Mouse (Mus musculus) urinary bladder, adult 2 months (tissue): ENCODE results near the gene Dnajb8. TPM values are rescaled to one million over a fixed set of nuclear protein-coding genes. Genes with fewer than 3 reads are reported as not detected.

Experiments
- DNase-seq: peaks from one replicate; pipeline ENCODE4 v3.0.0; 2022; ENCODE audit warnings: low spot score
- polyA plus RNA-seq: library from polyadenylated mRNA; depleted of rRNA; stranded (reverse); fragments of >200 nt; gene quantifications from 2 replicates; pipeline ENCODE4 v1.2.3, GENCODE M21; 2012

The Dnajb8 gene
- polyA plus RNA-seq, 1 experiment, result not detected

DNA sequence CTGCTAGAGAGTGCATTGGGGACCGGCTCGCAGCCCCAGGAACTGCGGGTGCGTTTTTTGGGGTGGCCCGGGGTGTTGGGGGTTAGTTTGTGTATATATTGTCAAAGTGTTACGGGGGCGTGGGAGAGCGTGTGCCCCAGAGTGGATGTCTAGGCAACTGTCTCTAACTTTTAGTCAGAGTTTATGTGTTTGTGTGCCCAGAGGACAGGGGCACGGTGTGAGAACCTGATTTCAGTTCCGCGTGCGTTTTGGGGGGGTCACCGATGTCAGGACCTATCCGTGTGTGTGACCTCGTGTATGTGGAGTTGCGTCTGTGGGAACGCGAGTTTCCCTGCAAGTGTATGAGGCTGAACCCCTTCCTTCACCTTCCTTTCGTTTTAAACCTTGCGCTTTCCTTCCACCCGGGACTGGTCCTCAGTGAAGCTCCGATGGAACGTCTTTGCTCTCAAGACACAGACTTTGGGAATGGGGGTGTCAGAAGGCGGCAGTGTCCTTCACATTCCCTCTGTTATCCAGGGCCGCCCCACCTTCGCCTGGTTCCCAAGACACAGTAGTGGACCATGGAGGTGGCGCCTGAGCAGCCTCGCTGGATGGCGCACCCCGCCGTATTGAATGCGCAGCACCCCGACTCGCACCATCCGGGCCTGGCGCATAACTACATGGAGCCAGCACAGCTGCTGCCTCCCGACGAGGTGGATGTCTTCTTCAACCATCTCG lies 22.9 kb upstream of the Dnajb8 start:
- DNase-seq, result no peak

DNA sequence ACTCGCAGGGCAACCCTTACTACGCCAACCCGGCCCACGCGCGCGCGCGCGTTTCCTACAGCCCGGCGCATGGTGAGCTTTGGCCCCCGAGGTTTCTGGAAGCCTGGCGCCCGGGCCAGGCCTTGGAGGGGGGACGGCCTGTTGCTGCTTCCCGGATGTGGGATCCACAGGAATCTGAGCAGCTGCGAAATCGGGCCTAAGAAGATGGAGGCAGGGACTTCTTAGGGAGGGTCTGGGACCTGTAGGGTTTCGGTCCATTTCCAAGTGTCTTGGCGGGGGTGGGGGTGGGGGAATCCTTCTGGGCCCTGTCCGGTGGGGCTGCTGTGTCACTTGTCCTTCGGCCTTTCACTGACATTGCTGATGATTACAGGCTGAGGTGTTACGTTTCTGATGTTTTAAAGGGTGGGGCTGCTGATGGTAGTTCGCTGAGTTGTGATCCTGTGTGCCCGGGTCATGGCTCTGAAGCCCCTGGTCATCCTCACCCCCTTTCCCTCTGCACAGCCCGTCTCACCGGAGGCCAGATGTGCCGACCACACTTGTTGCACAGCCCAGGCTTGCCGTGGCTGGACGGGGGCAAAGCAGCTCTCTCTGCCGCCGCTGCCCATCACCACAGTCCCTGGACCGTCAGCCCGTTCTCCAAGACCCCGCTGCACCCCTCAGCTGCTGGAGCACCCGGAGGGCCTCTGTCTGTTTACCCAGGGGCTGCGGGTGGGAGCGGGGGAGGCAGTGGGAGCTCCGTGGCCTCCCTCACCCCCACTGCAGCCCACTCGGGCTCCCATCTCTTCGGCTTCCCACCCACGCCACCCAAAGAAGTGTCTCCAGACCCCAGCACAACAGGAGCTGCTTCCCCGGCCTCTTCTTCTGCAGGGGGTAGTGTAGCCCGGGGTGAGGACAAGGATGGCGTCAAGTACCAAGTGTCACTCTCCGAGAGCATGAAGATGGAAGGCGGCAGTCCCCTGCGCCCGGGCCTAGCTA lies 22.1 kb upstream of the Dnajb8 start:
- DNase-seq, result no peak

DNA sequence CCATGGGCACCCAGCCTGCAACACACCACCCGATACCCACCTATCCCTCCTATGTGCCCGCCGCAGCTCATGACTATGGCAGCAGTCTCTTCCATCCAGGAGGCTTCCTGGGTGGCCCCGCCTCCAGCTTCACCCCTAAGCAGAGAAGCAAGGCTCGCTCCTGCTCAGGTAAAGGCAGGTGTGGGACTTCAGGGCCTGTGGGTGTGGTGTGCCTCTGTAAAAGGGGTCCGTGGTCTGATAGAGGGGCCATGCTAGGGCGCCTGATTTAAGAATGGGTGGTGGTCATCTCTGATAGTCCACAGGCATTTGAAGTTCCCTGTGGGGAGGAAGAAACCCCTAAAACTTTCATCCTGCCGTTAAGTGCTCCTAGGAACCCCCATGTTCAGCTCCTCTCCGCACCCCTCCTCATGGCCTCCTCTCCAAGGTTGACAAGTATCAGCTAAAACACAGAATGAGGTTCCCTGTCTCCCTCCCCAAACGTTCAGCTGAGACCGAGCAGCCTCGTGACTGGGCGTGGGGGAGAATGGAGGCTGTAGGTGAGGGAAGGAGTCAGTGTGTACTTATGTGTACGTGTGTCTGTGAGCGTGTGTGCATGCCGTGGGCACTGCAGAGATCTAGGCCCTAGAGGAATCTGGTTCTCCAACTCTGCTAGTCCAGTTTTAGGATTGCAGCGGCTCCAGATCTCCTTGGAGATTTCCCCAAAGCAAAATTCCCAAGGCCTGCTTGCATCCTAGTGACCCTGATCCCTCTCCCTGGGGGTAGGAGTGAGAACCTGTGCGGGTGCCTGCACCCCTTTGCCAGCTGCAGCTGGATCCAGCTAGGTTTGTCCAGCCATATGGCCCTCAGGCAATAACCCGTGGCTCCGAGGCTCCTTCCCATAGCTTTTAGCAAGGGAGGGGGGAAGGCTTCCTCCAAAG lies 21.1 kb upstream of the Dnajb8 start:
- DNase-seq, result peak; percentile 21

DNA sequence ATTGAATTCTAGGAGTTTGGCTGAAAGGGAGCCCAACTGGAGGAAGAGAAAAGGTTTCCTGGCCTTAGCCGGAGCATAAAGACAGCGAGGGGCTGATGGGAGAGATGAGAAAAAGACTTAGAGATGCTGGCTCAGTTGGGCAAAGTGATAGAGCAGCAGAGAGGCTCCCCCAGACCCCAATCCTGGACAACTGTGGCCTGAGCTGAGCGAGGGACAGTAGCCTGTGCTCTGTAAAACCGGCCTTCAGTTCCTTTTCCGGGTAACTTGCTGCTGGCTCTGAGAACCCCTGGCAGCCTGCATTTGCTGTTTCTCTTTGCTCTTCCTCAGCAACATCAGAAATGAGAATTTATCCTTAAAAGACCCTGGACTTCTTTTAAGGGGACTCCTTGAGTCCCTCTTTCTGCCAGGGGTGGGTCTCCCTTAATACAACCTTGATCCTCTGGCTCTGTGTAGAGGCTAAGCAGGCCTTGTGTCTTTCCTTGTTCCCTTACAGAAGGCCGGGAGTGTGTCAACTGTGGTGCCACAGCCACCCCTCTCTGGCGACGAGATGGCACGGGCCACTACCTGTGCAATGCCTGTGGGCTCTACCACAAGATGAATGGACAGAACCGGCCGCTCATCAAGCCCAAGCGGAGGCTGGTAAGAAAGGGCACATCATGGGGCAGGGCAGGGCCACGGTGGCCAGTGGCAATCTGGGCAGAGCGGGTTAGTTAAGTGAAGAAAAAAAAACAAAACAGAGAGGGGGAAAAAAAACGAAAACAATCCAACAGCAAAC lies 20.0 kb upstream of the Dnajb8 start:
- peak; percentile 19 for DNase-seq

DNA sequence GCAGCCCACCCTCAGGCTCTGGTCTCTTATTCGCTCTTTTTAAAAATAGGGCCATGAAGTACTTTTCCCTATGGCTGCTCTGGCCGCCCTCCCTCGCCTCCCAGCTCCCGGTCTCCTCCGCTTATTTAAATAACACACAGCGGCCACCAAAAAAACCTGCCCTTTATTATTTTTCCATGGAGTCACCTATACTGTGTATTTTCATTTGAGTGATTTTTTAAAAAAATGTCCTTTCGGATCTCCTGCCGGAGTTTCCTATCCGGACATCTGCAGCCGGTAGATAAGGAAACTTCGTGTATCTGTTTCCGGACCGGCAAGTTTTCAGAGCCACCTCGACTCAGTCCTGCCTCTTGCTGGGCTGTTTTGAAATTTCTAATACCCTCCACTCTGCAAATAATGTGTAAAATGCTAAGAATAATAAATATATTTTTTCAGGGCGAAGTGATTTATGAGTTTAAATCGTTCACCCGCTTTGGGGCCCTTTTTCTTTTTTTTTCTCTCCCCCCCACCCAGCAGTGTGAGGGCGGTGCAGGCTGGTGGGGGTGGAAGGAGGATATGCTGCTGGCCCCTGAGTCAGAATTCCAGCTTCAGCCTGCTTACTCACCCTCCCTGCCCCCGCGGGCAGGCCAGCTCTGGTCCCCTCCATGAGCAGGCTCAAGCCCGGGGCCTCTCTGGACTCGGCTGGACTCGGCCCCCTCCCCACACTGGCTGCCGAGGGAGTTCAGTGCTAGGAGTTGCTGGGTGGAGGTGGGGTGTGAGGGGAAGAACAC lies 19.0 kb upstream of the Dnajb8 start:
- DNase-seq, result no peak

DNA sequence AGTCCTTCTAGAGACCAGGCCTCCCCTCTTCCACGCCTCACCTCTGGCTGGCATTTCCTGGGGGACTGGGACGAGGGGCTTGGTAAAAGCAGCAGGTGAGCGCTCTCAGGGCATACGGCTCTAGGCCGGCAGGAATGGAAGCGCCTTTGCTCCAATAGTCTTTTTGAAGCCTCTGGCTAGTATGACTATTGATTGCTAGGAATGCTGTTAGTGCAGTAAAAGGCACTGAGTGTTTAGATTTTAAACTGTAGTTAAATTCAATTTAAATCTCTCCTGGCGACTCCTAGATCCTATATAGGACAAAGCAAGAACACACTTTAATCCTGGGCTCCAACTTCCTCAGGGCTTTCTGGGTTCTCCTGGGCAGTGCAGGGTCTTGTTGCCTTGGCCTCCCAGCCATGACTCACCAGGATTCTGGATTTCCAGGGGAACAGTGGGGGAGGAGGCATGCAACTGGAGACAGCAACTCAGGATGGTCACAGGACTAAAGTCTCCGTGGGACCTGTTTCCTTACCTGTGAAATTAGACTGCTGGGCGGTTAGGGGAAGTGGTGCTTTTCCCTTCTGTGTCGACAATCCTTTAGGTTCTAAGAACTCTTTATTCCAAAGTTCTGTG lies 18.2 kb upstream of the Dnajb8 start:
- no peak for DNase-seq

DNA sequence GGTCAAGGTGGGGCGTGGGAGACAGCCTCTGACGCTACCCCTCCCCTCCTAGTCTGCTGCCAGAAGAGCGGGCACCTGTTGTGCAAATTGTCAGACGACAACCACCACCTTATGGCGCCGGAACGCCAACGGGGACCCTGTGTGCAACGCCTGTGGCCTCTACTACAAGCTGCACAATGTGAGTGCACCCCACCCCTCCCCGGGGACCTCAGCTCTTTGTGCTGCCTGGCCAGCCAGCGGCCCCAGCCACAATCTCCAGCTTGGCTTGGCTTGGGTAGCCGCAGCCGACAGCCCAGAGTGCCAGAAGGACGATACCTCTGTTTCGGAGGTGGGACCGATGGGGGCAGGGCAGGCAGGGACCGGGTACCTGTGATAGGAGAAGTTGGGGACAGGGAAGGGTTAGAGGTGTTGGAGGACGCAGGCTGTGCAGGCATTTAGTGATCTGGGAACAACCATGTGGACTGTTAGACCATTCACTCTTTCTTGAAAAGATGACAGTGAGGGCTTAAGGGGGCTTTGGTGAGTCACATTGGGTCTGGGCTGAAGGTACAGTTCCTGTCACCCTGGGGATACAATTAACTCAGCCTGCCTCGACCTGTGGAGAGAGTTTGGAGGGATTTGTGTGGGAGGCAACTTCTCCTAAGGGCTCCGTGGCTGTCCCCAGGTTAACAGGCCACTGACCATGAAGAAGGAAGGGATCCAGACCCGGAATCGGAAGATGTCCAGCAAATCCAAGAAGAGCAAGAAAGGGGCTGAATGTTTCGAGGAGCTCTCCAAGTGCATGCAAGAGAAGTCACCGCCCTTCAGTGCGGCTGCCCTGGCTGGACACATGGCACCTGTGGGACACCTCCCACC lies 17.3 kb upstream of the Dnajb8 start:
- DNase-seq, result no peak

DNA sequence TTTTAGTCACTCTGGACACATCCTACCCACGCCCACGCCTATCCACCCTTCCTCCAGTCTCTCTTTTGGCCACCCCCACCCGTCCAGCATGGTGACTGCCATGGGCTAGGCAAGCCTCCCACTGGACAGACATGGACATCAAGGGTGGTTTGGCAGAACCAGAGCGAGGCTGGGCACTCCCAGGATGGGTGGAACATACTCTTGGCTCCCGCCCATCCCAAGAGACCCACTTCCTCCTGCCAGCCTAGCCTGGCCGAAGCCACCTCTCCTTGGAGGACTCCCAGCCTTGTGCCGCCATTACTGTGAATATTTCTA lies 16.7 kb upstream of the Dnajb8 start:
- no peak for DNase-seq

DNA sequence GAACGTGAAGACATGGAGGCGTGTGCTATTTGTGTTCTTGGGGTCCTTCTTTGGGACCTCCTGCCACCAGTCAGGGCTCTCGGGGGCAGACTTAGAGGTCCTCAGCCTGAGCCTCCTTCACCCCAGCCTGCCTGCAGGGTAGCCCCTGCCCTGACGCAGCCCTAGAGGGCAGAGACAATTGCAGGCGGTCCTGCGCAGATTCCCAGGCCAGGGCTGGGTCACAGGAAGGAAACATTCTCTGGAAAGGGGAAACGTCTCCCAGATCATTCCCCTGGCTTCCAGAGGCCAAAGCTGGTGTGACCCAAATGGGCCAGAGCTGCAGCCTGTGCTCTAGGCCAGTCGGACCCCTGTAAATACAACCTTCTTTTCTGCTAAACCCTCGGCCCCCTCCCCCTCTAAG lies 16.1 kb upstream of the Dnajb8 start:
- no peak for DNase-seq

DNA sequence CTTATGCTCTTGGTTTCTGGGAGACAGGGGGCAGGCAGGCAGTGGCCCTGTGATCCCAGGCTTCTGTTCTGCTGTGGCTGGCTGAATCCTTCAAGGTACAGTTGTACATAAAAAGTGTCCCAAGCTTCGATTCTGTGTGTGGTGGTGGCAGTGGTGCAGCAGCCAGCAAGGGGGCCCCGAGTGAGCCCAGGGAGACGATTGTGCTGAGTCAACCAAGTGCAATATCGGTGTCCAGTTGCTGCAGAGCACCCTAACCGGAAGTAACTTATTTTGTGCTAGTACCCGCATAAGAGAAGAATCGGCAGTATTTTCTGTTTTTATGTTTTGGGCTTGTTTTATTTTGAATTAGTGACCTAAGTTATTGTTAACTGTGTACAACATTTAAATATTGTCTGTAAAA lies 15.5 kb upstream of the Dnajb8 start:
- no peak for DNase-seq

DNA sequence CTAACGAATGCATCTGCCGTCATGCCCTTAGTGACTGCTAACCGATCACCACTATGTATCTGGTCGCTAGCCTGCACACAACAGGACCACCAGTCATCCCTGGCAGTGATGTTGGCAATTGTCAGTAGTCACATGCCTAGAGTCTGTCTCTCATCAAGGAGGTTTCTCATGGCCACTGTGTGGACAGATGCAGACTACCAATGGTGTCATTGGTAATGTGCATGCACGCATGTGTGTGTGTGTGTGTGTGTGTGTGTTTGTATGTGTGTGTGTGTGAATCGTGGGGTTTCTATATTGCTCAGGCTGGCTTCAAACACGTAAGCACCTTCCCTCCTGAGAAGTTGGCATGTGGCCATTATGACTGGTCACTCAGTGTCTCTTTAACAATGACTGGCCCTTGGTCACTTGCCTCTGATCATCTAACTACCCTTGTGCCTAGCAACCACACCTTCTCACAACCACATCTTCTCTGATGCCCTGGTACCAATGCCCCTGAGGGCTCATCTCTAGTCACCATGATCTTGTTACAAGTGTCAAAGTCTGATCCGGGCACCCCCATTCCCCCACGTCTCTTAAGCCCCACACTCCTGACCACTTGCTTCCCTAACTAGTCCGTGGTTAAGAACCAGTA lies 14.6 kb upstream of the Dnajb8 start:
- DNase-seq, result no peak

DNA sequence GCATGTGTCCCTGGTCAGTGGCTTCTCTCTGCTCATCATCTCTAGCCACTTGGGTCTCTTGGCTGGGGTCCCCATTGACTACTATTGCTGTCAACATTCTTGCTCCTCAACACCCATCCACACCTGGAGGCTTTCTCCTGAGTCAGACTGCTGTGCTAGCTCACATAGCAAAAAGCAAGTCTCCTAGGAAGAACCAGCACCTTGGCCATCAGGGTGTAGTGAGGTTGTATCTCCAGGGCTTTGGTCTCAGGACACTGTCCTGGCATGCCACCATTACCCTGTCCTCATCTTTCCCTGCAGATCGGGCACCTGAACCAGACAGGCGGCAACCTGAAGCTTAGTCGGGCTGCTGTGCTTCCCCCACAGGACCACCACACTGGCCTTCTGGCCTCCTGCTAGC lies 13.7 kb upstream of the Dnajb8 start:
- DNase-seq, result no peak

DNA sequence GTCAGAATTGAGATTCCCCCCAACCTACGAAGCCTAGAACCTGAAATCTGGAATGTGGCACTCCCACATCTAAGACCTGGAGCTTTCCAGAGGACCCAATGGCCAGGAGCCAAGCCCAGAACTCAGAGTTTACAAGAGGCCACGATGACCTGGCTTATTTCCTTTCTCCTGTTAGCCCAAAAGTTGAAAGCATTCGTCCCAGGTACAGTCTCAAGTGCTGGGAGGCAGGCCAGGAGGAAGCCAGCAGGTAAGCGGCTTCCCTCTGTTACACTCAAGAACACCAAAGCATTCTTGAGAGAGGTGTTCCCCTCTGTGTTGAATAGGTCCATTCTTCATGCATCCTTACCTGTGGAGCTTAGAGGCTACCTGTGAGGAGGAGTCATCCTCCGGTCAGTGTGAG lies 12.6 kb upstream of the Dnajb8 start:
- DNase-seq, result no peak

DNA sequence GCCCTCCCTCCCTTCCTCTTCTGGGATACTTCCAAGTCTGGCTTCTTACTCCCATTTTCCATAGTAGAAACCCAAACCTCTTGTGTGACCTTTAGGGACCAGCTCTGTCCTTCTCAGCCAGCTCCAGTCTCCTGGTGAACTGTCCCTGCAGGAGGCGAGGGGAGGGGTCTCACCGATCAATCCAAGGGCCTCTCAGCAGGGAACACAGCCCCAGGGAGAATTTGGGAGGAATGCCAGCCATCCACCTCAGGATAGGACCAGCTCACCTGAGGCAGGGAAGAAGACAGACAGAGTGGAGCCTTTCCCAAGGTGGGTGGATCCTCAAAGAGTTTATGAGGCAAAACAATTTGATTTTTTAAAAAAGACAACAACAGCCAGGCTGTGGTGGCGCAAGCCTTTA lies 11.9 kb upstream of the Dnajb8 start:
- DNase-seq, result no peak

DNA sequence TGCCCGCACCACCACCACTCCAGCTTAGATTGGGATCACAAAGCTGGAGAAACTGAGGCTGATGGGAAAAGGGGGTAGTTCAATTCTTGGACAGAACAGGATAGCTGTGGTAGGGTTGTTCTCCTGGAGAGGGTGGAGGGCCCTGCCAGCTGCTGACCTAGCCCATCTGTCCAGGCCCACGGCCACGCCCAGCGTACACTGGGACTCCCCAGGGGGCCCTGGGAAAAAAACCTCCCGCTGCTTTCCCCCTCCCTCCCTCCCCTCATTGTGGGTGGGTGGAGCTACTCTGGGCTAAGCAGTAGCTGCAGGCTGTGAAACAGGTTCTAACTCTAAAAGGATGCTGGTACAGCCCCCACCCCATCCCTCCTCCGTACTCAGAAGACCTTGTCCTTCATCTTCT lies 6.3 kb upstream of the Dnajb8 start:
- no peak for DNase-seq

DNA sequence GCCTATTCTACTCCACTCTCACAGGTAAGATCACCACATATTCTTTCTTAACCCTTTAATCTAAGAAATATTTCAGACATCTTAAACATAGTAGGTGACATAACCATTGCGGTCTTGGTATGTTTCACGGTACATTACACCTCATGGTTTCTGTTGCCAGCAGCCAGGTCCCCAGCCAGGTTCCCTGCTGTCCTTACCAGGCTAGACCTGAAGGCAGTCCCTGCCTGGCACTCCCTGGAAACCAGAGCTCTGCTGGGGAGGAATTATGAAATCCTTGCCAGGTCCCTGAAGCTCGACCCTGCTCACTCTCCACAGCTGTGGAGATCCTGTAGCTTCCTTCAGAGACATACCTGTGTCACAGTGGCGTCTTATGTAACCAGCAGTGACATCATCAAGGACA lies 5.9 kb upstream of the Dnajb8 start:
- no peak for DNase-seq

DNA sequence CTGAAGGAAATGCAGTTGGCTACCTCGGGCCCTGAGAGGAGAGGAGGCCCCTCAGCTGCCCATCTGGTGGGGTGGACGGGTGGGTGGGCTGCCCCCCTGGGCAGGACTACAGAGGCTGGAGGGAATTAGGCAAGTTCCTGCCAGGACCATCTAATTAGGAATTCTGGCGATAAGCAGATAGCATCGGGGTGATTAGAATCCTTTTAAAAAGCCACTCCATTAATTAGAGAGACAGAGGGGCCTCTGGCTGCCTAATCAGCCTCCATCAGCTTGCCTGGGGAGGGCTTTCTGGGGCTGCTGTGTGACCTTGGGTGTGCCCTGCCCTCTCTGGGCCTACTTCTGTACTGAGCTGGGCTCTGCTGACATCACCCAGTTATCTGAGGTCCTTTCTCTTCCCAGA lies 3.0 kb upstream of the Dnajb8 start:
- no peak for DNase-seq

DNA sequence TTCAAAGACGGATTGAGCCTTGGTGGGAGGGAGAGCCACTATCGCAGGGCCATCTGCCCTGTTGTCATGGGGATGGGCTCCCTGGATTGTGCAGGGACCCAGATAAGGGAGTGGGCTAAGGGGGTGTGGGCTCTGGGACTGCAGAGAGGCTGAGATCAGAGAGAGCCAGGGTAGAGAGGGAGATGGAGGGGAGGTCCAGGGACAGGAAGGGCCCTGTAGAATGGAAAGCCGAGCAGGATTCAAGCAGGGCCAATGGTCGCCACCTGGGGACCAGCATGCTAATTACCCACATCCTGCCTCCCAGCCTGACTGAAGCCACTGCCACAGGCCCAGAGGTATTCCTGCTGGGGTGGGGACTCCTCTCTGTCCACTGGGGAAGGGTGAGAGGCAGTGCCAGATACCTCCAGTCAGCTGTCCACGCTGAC lies 4.5 kb downstream of the Dnajb8 start:
- DNase-seq, result no peak

DNA sequence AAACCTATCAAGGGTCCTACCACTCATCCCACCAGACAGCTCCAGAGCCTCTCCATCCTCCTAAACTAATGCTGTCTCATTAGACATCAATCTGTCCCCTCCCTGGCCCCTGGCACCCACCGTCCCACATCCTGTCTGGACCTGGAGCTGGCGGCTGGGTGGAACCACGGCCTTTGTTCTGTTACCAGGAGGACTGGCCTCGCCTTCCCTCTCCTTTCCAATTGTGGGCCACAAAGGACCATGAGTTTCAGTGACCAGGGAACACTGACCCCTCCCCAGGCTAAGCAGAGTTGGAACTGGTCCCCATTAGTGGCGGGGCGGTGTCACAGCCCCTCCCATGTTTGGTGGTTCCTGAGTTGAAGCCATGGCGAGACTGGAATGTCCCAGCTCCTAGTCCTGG lies 5.5 kb downstream of the Dnajb8 start:
- DNase-seq, result no peak
